Mouse (Mus musculus) heart, embryonic 13.5 days (tissue): ENCODE results near the gene Pkn3. TPM values are rescaled to one million over a fixed set of nuclear protein-coding genes. Genes with fewer than 3 reads are reported as not detected.

Experiments used
- ATAC-seq: fragments of 200-750 bp; cut with Nextera tagmentation; 2 replicates; pipeline ENCODE4 v1.8.0; 2017; ENCODE audit warnings: moderate TSS enrichment; ENCODE audit not compliant: insufficient number of reproducible peaks, low FRiP score, low TSS enrichment; ENCODE audit errors: extremely low read depth
- H3K27ac ChIP-seq: fragments of 300-500 bp; sonication (generic); replicated peaks from 2 replicates; pipeline ENCODE4 v1.5.1; 2015; ENCODE audit warnings: moderate library complexity, mild to moderate bottlenecking, inconsistent platforms
- H3K27me3 ChIP-seq: fragments of 300-500 bp; sonication (generic); replicated peaks from 2 replicates; pipeline ENCODE4 v1.6.1; 2015; ENCODE audit warnings: mild to moderate bottlenecking, inconsistent platforms
- H3K36me3 ChIP-seq: fragments of 300-500 bp; sonication (generic); 2 replicates; pipeline ENCODE4 v1.6.1; 2015; ENCODE audit warnings: mild to moderate bottlenecking, inconsistent platforms
- H3K4me1 ChIP-seq: fragments of 300-500 bp; sonication (generic); 2 replicates; pipeline ENCODE4 v1.6.1; 2015; ENCODE audit warnings: inconsistent platforms
- H3K4me2 ChIP-seq: fragments of 300-500 bp; sonication (generic); 2 replicates; pipeline ENCODE4 v1.6.1; 2015; ENCODE audit warnings: inconsistent platforms, mild to moderate bottlenecking, moderate library complexity
- H3K4me3 ChIP-seq: fragments of 300-500 bp; sonication (generic); 2 replicates; pipeline ENCODE4 v1.5.1; 2015; ENCODE audit warnings: moderate library complexity, mild to moderate bottlenecking, inconsistent platforms
- H3K9ac ChIP-seq: fragments of 300-500 bp; sonication (generic); 2 replicates; pipeline ENCODE4 v1.6.1; 2015; ENCODE audit warnings: inconsistent platforms, mild to moderate bottlenecking, moderate library complexity
- H3K9me3 ChIP-seq: fragments of 300-500 bp; sonication (generic); 2 replicates; pipeline ENCODE4 v1.6.1; 2016; ENCODE audit warnings: inconsistent platforms
- WGBS: fragments of 180-500 bp; shearing (Covaris S2); methylation state at CpG from one replicate; pipeline ENCODE4 v1.1.7; 2015; ENCODE audit warnings: mixed read lengths; 5-methylcytosine and 5-hydroxymethylcytosine counted together
- polyA plus RNA-seq: library from polyadenylated mRNA; unstranded; fragments of >200 nt; fragmentation: Nextera tagmentation; extraction: Ambion mirVana; gene quantifications from 2 replicates; pipeline ENCODE4 v1.2.1, GENCODE M21; 2015

Gene Pkn3
- polyA plus RNA-seq, 1 experiment from 2014 or later, result 13.2 TPM

GRCm38 (mm10) chr2:30080181-30080800 is 2.8 kb downstream of the Pkn3 start:
- no peaks in the 10 kb centered on the region for H3K9me3 ChIP-seq
- H3K4me1 ChIP-seq, result peaks cover 35% of the 10 kb centered on the region
- peak overlapping the region; percentile 85; the same call in 1 of the 2 replicates for H3K9ac ChIP-seq
- H3K4me3 ChIP-seq, result no peak overlapping the region
- H3K36me3 ChIP-seq, result no peaks in the 10 kb centered on the region; the same call in none of the 2 replicates
- H3K27ac ChIP-seq, result no peak overlapping the region
- 78% methylated on average over 15 of the region's 15 CpGs for WGBS
- H3K27me3 ChIP-seq, result no peaks in the 10 kb centered on the region
- ATAC-seq, result no peak
- 0 out of 2 replicates have a peak overlapping the region, but pooled peaks have one; percentile 99 for H3K4me2 ChIP-seq

DNA sequence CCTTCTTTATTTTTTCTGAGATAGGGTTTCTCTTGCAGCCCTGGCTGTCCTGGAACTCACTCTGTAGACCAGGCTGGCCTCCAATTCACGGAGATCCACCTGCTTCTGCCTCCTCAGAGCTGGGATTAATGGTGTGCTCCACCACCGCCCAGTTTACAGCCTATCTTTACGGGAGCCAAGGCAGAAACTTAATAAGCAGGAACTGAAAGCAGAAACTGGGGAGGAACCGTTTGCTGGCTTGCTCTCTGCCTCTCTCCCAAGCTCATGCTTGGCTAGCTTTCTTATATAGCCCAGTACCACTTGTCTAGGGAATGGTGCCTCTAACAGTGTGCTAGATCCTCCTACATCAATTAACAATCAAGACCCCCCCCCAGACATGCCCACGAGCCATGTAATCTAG is 6.6 kb downstream of the Pkn3 start:
- Histone ChIP-seq H3K9ac (peak overlapping the region; percentile 69; the same call in 1 of the 2 replicates), H3K9me3 (no peaks in the 10 kb centered on the region)
- 53% methylated on average over 5 of the region's 5 CpGs for WGBS

GRCm38 (mm10) chr2:30084632-30085031 is 7.1 kb downstream of the Pkn3 start:
- Histone ChIP-seq H3K27me3 (no peaks in the 10 kb centered on the region), H3K4me2 (peak overlapping the region; percentile 58), H3K36me3 (peaks cover 17% of the 10 kb centered on the region), H3K9me3 (no peaks in the 10 kb centered on the region), H3K27ac (no peak overlapping the region), H3K9ac (peak overlapping the region; percentile 69), H3K4me3 (peak overlapping the region; percentile 29), H3K4me1 (peaks cover 17% of the 10 kb centered on the region)
- no peak; the same call in 1 of the 2 replicates for ATAC-seq
- 24% methylated on average over 12 of the region's 12 CpGs for WGBS

More for the DNA sequence above, 6.6 kb downstream of the Pkn3 start:
- no peak for ATAC-seq
- peak overlapping the region; percentile 58 for H3K4me2 ChIP-seq
- peaks cover 16% of the 10 kb centered on the region for H3K36me3 ChIP-seq
- no peaks in the 10 kb centered on the region for H3K27me3 ChIP-seq
- H3K4me3 ChIP-seq, result no peak overlapping the region
- no peak overlapping the region for H3K27ac ChIP-seq
- H3K4me1 ChIP-seq, result peaks cover 22% of the 10 kb centered on the region

- ATAC-seq, result no peak
- H3K4me2 ChIP-seq, result no peak overlapping the region
- WGBS, result 81% methylated on average over 4 of the region's 4 CpGs
- peaks cover 14% of the 10 kb centered on the region for H3K4me1 ChIP-seq
- H3K9me3 ChIP-seq, result no peaks in the 10 kb centered on the region
- H3K27me3 ChIP-seq, result no peaks in the 10 kb centered on the region
- H3K9ac ChIP-seq, result no peak overlapping the region
- no peak overlapping the region for H3K4me3 ChIP-seq
- H3K27ac ChIP-seq, result no peak overlapping the region
- peaks cover 43% of the 10 kb centered on the region for H3K36me3 ChIP-seq
Measured at GRCm38 (mm10) chr2:30087310-30087709, 9.8 kb downstream of the Pkn3 start.

GRCm38 (mm10) chr2:30091521-30091920 is 14.0 kb downstream of the Pkn3 start:
- H3K27me3 ChIP-seq, result no peaks in the 10 kb centered on the region
- ATAC-seq, result no peak
- H3K27ac ChIP-seq, result no peak overlapping the region
- H3K9ac ChIP-seq, result no peak overlapping the region
- no peak overlapping the region for H3K4me3 ChIP-seq
- H3K9me3 ChIP-seq, result no peaks in the 10 kb centered on the region
- H3K4me1 ChIP-seq, result peaks cover 23% of the 10 kb centered on the region
- peaks cover 40% of the 10 kb centered on the region for H3K36me3 ChIP-seq
- 95% methylated on average over 12 of the region's 12 CpGs for WGBS
- H3K4me2 ChIP-seq, result no peak overlapping the region

GRCm38 (mm10) chr2:30092280-30092918 is 14.9 kb downstream of the Pkn3 start:
- peaks cover 33% of the 10 kb centered on the region for H3K36me3 ChIP-seq
- H3K4me3 ChIP-seq, result peak overlapping the region; percentile 74
- WGBS, result 25% methylated on average over 6 of the region's 6 CpGs
- peak overlapping the region; percentile 77 for H3K4me2 ChIP-seq
- no peaks in the 10 kb centered on the region for H3K27me3 ChIP-seq
- H3K27ac ChIP-seq, result peak overlapping the region; percentile 60
- peaks cover 23% of the 10 kb centered on the region for H3K4me1 ChIP-seq
- peak overlapping the region; percentile 89 for H3K9ac ChIP-seq
- no peak for ATAC-seq
- no peaks in the 10 kb centered on the region for H3K9me3 ChIP-seq

GRCm38 (mm10) chr2:30093471-30094207 is 16.2 kb downstream of the Pkn3 start, which contains the start of gene Zdhhc12:
Zdhhc12 (minus strand) TSS chr2:30093648.
- WGBS, result under 1% methylated on average over 50 of the region's 51 CpGs
- peaks cover 38% of the 10 kb centered on the region for H3K36me3 ChIP-seq
- H3K27me3 ChIP-seq, result no peaks in the 10 kb centered on the region
- H3K4me2 ChIP-seq, result peak within 1 kb of the TSS; percentile 77
- peak within 1 kb of the TSS; percentile 74 for H3K4me3 ChIP-seq
- no peaks in the 10 kb centered on the region for H3K9me3 ChIP-seq
- peaks cover 23% of the 10 kb centered on the region for H3K4me1 ChIP-seq
- peak; percentile 96 for ATAC-seq
- H3K27ac ChIP-seq, result peak within 1 kb of the TSS; percentile 63
- H3K9ac ChIP-seq, result peak within 1 kb of the TSS; percentile 89

GRCm38 (mm10) chr2:30094208-30094588 is 16.7 kb downstream of the Pkn3 start:
- peak overlapping the region; percentile 63 for H3K27ac ChIP-seq
- no peaks in the 10 kb centered on the region for H3K27me3 ChIP-seq
- H3K4me1 ChIP-seq, result peaks cover 23% of the 10 kb centered on the region
- 3% methylated on average over 13 of the region's 13 CpGs for WGBS
- peak overlapping the region; percentile 77 for H3K4me2 ChIP-seq
- no peaks in the 10 kb centered on the region for H3K9me3 ChIP-seq
- peak overlapping the region; percentile 74 for H3K4me3 ChIP-seq
- ATAC-seq, result no peak
- H3K9ac ChIP-seq, result peak overlapping the region; percentile 89
- peaks cover 43% of the 10 kb centered on the region for H3K36me3 ChIP-seq

DNA sequence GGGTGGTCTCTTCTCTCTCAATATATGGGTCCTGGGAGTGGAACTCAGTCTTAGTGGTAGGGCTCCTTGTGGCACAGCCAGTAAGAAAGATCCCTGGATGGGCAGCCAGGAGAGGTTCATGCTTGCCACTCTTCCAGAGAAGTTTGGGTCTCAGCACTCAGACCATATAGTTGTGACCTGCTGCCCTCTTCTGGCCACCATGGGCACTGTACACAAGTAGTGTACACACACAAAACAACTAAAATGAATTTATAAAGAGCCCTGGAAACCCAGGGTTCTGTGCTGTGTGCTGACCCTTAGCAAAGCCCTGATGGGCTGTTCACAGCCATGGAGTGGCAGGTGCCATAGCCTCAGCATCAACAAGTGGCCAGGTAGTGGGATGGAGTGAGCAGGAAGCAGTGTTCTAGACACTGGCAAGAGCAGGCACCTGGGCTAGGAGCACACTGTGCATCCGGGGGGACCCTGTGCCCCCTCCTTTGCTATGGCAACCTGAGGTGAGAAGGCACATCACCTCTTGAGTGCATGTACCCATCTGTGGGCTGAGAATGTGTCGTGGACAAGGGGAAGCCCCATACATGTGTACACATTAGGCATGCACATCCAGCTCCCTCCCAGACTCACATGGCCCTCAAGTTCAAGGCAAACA is 18.5 kb downstream of the Pkn3 start:
- no peaks in the 10 kb centered on the region for H3K9me3 ChIP-seq
- H3K9ac ChIP-seq, result no peak overlapping the region
- H3K36me3 ChIP-seq, result peaks cover 46% of the 10 kb centered on the region
- ATAC-seq, result no peak
- no peaks in the 10 kb centered on the region for H3K27me3 ChIP-seq
- peaks cover 23% of the 10 kb centered on the region for H3K4me1 ChIP-seq
- 78% methylated on average over 2 of the region's 2 CpGs for WGBS
- no peak overlapping the region for H3K4me3 ChIP-seq
- no peak overlapping the region for H3K27ac ChIP-seq
- no peak overlapping the region for H3K4me2 ChIP-seq

GRCm38 (mm10) chr2:30100214-30100613 is 22.7 kb downstream of the Pkn3 start:
- Histone ChIP-seq H3K9ac (no peak overlapping the region), H3K4me1 (no peaks in the 10 kb centered on the region), H3K27ac (no peak overlapping the region), H3K4me3 (no peak overlapping the region), H3K4me2 (no peak overlapping the region), H3K9me3 (no peaks in the 10 kb centered on the region), H3K27me3 (no peaks in the 10 kb centered on the region), H3K36me3 (peaks cover 76% of the 10 kb centered on the region)
- 54% methylated on average over 4 of the region's 4 CpGs for WGBS
- no peak for ATAC-seq

GRCm38 (mm10) chr2:30106364-30106763 is 28.9 kb downstream of the Pkn3 start:
- H3K27ac ChIP-seq, result no peak overlapping the region
- H3K9me3 ChIP-seq, result no peaks in the 10 kb centered on the region
- no peak overlapping the region for H3K4me3 ChIP-seq
- H3K4me1 ChIP-seq, result no peaks in the 10 kb centered on the region
- no peaks in the 10 kb centered on the region for H3K27me3 ChIP-seq
- no peak overlapping the region for H3K4me2 ChIP-seq
- ATAC-seq, result no peak
- peaks cover 99% of the 10 kb centered on the region for H3K36me3 ChIP-seq
- no peak overlapping the region for H3K9ac ChIP-seq
